Mouse (Mus musculus) liver, adult 2 months (tissue): ENCODE data around the gene Ifitm3.

Experiments
- CTCF ChIP-seq: fragments of 200-500 bp; IDR thresholded peaks from 2 replicates; pipeline ENCODE4 v1.5.1; 2011; ENCODE audit warnings: low read depth, low read length, control low read depth
- POLR2A ChIP-seq: fragments of 200-500 bp; IDR thresholded peaks from 2 replicates; pipeline ENCODE4 v1.6.1; 2011; ENCODE audit warnings: low read length, control low read depth; ENCODE audit not compliant: insufficient read depth; ENCODE audit errors: extremely low read depth

- TF ChIP-seq POLR2A (no peak), CTCF (peak; percentile 31; the same call in 1 of the 2 replicates)
Observed at GRCm38 (mm10) chr7:140991117-140991689, 19.4 kb downstream of the Ifitm3 start.
